Mouse (Mus musculus) E14TG2a.4 (cell line): ENCODE data around the gene Cygb.

Experiments
- CTCF ChIP-seq: conservative IDR thresholded peaks from 2 replicates; pipeline ENCODE4 v1.5.1; 2014; ENCODE audit warnings: low read length
- NANOG ChIP-seq: IDR thresholded peaks from 2 replicates; pipeline ENCODE4 v1.6.1; 2014; ENCODE audit warnings: borderline replicate concordance, low read length, mixed read lengths
- POU5F1 ChIP-seq: IDR thresholded peaks from 2 replicates; pipeline ENCODE4 v1.6.1; 2014; ENCODE audit warnings: low read length, borderline replicate concordance

DNA sequence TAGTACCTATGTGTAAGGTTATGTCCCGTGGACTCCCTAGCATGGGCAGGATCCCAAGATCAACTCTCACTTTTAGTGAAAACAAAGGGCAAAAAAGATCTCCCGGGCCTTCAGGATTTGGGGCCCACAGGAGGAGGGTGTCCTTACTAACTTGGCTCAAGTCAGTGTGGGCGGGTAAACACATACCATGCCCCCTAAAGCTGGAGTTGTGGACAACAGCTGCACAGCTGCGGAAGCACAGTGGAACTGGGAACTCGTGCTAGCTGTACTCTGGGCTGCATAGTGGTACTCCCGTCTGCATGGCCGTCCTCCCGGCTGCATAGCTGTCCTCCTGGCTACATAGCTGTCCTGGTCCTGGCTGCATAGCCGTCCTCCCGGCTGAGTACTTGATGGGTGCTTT is 4.1 kb upstream of the Cygb start:
- TF ChIP-seq CTCF (no peak), POU5F1 (no peak), NANOG (no peak)
